ENCODE assay signal across 8 mouse cellular contexts in the genomic region with DNA sequence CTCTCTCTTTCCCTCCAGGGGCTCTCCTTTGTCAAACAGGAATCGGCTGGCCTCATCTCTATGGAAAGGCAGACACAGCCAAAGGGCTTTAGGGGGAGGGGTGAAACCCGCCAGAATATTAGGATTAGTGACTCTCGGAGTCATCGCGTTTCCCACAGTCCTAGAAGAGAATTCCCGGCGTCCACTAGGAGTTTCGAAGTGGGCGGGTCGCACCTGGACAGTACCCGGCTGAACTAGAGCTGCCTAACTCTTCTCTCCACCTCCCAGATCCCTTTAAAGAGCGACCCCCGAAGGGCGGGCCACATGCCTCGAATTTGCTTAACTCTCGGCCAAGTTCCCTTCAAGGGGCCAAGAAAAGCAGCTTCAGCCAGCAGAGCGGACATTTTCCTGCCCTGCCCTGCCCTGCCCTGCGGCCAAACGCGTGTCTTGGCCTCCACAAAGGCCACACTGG. TPM values are rescaled to one million over a fixed set of nuclear protein-coding genes. Genes with fewer than 3 reads are reported as not detected.
DNase-seq lines count a peak whose midpoint lies in the region; ATAC-seq and TF ChIP-seq lines count a peak whose summit lies in the region.

No protein-coding gene starts in this region.

- no peak for DNase-seq in spleen, adult 2 months (ENCODE audit: low read depth in 1 of 2, low spot score in 2 of 2)
- DNase-seq in spleen, postnatal 36 days (ENCODE audit: low spot score in 2 of 2), result no peak
- no peak for DNase-seq in urinary bladder, postnatal 36 days (ENCODE audit: low spot score in 2 of 2)

- TF ChIP-seq POLR2A in spleen, adult 2 months (IDR thresholded peaks at IDR 0.05; ENCODE audit: low read depth, low read length), result no peak
- TF ChIP-seq POLR2A in embryonic fibroblast, embryonic 13.5 days (IDR thresholded peaks at IDR 0.05; ENCODE audit: low read depth, low read length), result no peak

- peak overlapping the region; percentile 85 for H3K9ac ChIP-seq in intestine, embryonic 16.5 days (ENCODE audit: low read depth, low read length)
- H3K9ac ChIP-seq in lung, embryonic 15.5 days, result peak overlapping the region; percentile 84
- peak overlapping the region; percentile 87 for H3K9ac ChIP-seq in stomach, embryonic 16.5 days (ENCODE audit: low read length)

- peaks cover 2% of the 10 kb centered on the region; the same call in 1 of the 2 replicates for H3K27me3 ChIP-seq in spleen, adult 2 months (ENCODE audit: control insufficient read depth, insufficient read depth, low read length)
- H3K27me3 ChIP-seq in intestine, embryonic 16.5 days (replicated peaks; ENCODE audit: control insufficient read depth, insufficient read depth, low read length), result no peaks in the 10 kb centered on the region
- no peaks in the 10 kb centered on the region for H3K27me3 ChIP-seq in lung, embryonic 15.5 days
- H3K27me3 ChIP-seq in stomach, embryonic 16.5 days (ENCODE audit: control insufficient read depth, insufficient read depth, low read length), result no peaks in the 10 kb centered on the region

- peak overlapping the region; percentile 77; the same call in 1 of the 2 replicates for H3K27ac ChIP-seq in spleen, adult 2 months (ENCODE audit: insufficient read depth, low read length)
- no peak overlapping the region for H3K27ac ChIP-seq in embryonic fibroblast, embryonic 13.5 days (ENCODE audit: insufficient read depth, low read length)
- peak overlapping the region; percentile 28; the same call in 1 of the 2 replicates for H3K27ac ChIP-seq in intestine, embryonic 16.5 days (ENCODE audit: low read length)
- peak overlapping the region; percentile 88 for H3K27ac ChIP-seq in lung, embryonic 15.5 days
- peak overlapping the region; percentile 56 for H3K27ac ChIP-seq in stomach, embryonic 16.5 days (ENCODE audit: low read length)

- peaks cover 22% of the 10 kb centered on the region for H3K4me1 ChIP-seq in spleen, adult 2 months (ENCODE audit: control insufficient read depth, insufficient read depth, insufficient read length)
- H3K4me1 ChIP-seq in embryonic fibroblast, embryonic 13.5 days (ENCODE audit: control insufficient read depth, insufficient read depth, low read length), result no peaks in the 10 kb centered on the region; the same call in 1 of the 2 replicates
- H3K4me1 ChIP-seq in intestine, embryonic 16.5 days (ENCODE audit: control insufficient read depth, insufficient read depth, low read length), result peaks cover 34% of the 10 kb centered on the region
- H3K4me1 ChIP-seq in lung, embryonic 15.5 days, result peaks cover 58% of the 10 kb centered on the region
- peaks cover 32% of the 10 kb centered on the region for H3K4me1 ChIP-seq in stomach, embryonic 16.5 days (ENCODE audit: control insufficient read depth, insufficient read depth, low read length)

- H3K36me3 ChIP-seq in spleen, adult 2 months (ENCODE audit: control insufficient read depth, insufficient read depth, low read length), result no peaks in the 10 kb centered on the region
- no peaks in the 10 kb centered on the region for H3K36me3 ChIP-seq in intestine, embryonic 16.5 days (ENCODE audit: control insufficient read depth, insufficient read depth, low read length)
- H3K36me3 ChIP-seq in lung, embryonic 15.5 days, result no peaks in the 10 kb centered on the region
- H3K36me3 ChIP-seq in stomach, embryonic 16.5 days (ENCODE audit: control insufficient read depth, insufficient read depth, low read length), result no peaks in the 10 kb centered on the region

- H3K4me2 ChIP-seq in intestine, embryonic 16.5 days (ENCODE audit: low read depth, low read length), result peak overlapping the region; percentile 99
- H3K4me2 ChIP-seq in lung, embryonic 15.5 days, result peak overlapping the region; percentile 97
- peak overlapping the region; percentile 98 for H3K4me2 ChIP-seq in stomach, embryonic 16.5 days (ENCODE audit: low read depth, low read length)

- TF ChIP-seq CTCF in spleen, adult 2 months (IDR thresholded peaks at IDR 0.05; ENCODE audit: extremely low read depth, insufficient read depth, insufficient read length, insufficient replicate concordance), result no peak
- no peak for TF ChIP-seq CTCF in embryonic fibroblast, embryonic 13.5 days (IDR thresholded peaks at IDR 0.05; ENCODE audit: borderline replicate concordance, insufficient read depth, low read length)

- no peaks in the 10 kb centered on the region for H3K9me3 ChIP-seq in intestine, embryonic 16.5 days (ENCODE audit: control insufficient read depth, low read length)
- H3K9me3 ChIP-seq in lung, embryonic 15.5 days, result no peaks in the 10 kb centered on the region
- H3K9me3 ChIP-seq in stomach, embryonic 16.5 days (replicated peaks; ENCODE audit: control insufficient read depth, low read length), result no peaks in the 10 kb centered on the region

- ATAC-seq in intestine, embryonic 16.5 days, result no peak
- ATAC-seq in lung, embryonic 15.5 days (ENCODE audit: borderline replicate concordance, extremely low read depth, low FRiP score, low TSS enrichment), result no peak
- no peak for ATAC-seq in stomach, embryonic 16.5 days (ENCODE audit: insufficient read depth, low FRiP score)
- ATAC-seq in monocyte, adult 5-6 weeks (replicated peaks; ENCODE audit: insufficient number of reproducible peaks, low FRiP score, low TSS enrichment, poor library complexity, severe bottlenecking), result no peak

- 29% methylated on average over 20 of the region's 20 CpGs for WGBS in spleen, adult 2 months
- 1% methylated on average over 20 of the region's 20 CpGs for WGBS in intestine, embryonic 16.5 days
- WGBS in lung, embryonic 15.5 days, result 1% methylated on average over 20 of the region's 20 CpGs
- WGBS in stomach, embryonic 16.5 days, result 2% methylated on average over 20 of the region's 20 CpGs

- peak overlapping the region; percentile 85 for H3K4me3 ChIP-seq in spleen, adult 2 months (ENCODE audit: extremely low read depth, insufficient read depth, insufficient read length)
- H3K4me3 ChIP-seq in embryonic fibroblast, embryonic 13.5 days (ENCODE audit: insufficient read depth, low read length), result peak overlapping the region; percentile 95
- H3K4me3 ChIP-seq in intestine, embryonic 16.5 days (ENCODE audit: low read length), result peak overlapping the region; percentile 88
- H3K4me3 ChIP-seq in lung, embryonic 15.5 days, result peak overlapping the region; percentile 91
- peak overlapping the region; percentile 68 for H3K4me3 ChIP-seq in stomach, embryonic 16.5 days (replicated peaks; ENCODE audit: low read length)

RNA-seq across cellular contexts. Expression of gene Vav2, which starts 1.6 kb away (rescaled TPM):
- polyA plus RNA-seq in spleen, adult 2 months (2012; rRNA removed), result 53.8 and 67.1 TPM in 2 replicates
- polyA plus RNA-seq in embryonic fibroblast, embryonic 13.5 days (2011; ENCODE audit: insufficient read length, low read depth, missing spikeins), result 8.4 and 8.6 TPM in 2 replicates
- polyA plus RNA-seq in intestine, embryonic 16.5 days (2015; fragmentation: Nextera tagmentation; extraction: Ambion mirVana), result 4.1 and 4.8 TPM in 2 replicates
- 9.0 and 9.7 TPM in 2 replicates for polyA plus RNA-seq in lung, embryonic 15.5 days (2015; fragmentation: Nextera tagmentation; extraction: Ambion mirVana)
- polyA plus RNA-seq in stomach, embryonic 16.5 days (2015; fragmentation: Nextera tagmentation; extraction: Ambion mirVana), result 6.5 and 6.8 TPM in 2 replicates
- 17.7 to 18.3 TPM (median 18.0 TPM) in 3 replicates for total RNA-seq in monocyte, adult 5-6 weeks (2017)

RNA-seq across cellular contexts. Expression of gene Brd3os, which starts 16.9 kb away (rescaled TPM):
- 1.8 and 2.4 TPM in 2 replicates for polyA plus RNA-seq in spleen, adult 2 months (2012; rRNA removed)
- 9.0 and 10.0 TPM in 2 replicates for polyA plus RNA-seq in embryonic fibroblast, embryonic 13.5 days (2011; ENCODE audit: insufficient read length, low read depth, missing spikeins)
- 4.6 and 5.5 TPM in 2 replicates for polyA plus RNA-seq in intestine, embryonic 16.5 days (2015; fragmentation: Nextera tagmentation; extraction: Ambion mirVana)
- 6.2 and 7.1 TPM in 2 replicates for polyA plus RNA-seq in lung, embryonic 15.5 days (2015; fragmentation: Nextera tagmentation; extraction: Ambion mirVana)
- 7.6 and 7.7 TPM in 2 replicates for polyA plus RNA-seq in stomach, embryonic 16.5 days (2015; fragmentation: Nextera tagmentation; extraction: Ambion mirVana)
- total RNA-seq in monocyte, adult 5-6 weeks (2017), result 2.2 TPM in 1 of 3 replicates, not detected in the others
